Mouse (Mus musculus) kidney, adult 2 months (tissue): Measurements from ENCODE around the gene Gpr183. TPM values are rescaled to one million over a fixed set of nuclear protein-coding genes. Genes with fewer than 3 reads are reported as not detected.

ENCODE experiments used
- DNase-seq: peaks from one replicate; pipeline ENCODE4 v3.0.0; 2021
- H3K27ac ChIP-seq: fragments of 200-500 bp; 2 replicates; pipeline ENCODE4 v1.5.1; 2012; ENCODE audit warnings: low read depth, low read length, control low read depth, inconsistent platforms; ENCODE audit not compliant: insufficient read depth
- H3K27me3 ChIP-seq: fragments of 200-500 bp; replicated peaks from 2 replicates; pipeline ENCODE4 v1.6.1; 2012; ENCODE audit warnings: mild to moderate bottlenecking, moderate library complexity, low read length, inconsistent platforms; ENCODE audit not compliant: control insufficient read depth, insufficient read depth
- H3K36me3 ChIP-seq: fragments of 200-500 bp; 2 replicates; pipeline ENCODE4 v1.6.1; 2012; ENCODE audit warnings: mild to moderate bottlenecking, moderate library complexity, low read length, inconsistent platforms; ENCODE audit not compliant: control insufficient read depth, insufficient read depth
- H3K4me1 ChIP-seq: fragments of 200-500 bp; 2 replicates; pipeline ENCODE4 v1.6.1; 2011; ENCODE audit warnings: low read length; ENCODE audit not compliant: control insufficient read depth, insufficient read depth
- H3K4me3 ChIP-seq: fragments of 200-500 bp; 2 replicates; pipeline ENCODE4 v1.5.1; 2011; ENCODE audit warnings: mild to moderate bottlenecking, low read depth, low read length, control low read depth; ENCODE audit not compliant: insufficient read depth
- CTCF ChIP-seq: fragments of 200-500 bp; conservative IDR thresholded peaks from 2 replicates; pipeline ENCODE4 v1.5.1; 2011; ENCODE audit warnings: low read depth, mild to moderate bottlenecking, control low read depth, low read length, moderate library complexity, mixed read lengths; ENCODE audit not compliant: insufficient read depth, insufficient read length
- POLR2A ChIP-seq: fragments of 200-500 bp; IDR thresholded peaks from one replicate; pipeline ENCODE4 v1.6.1; 2011; ENCODE audit warnings: low read depth, low read length, control low read depth
- WGBS: fragments of 180-500 bp; shearing (Covaris S2); methylation state at CpG from one replicate; pipeline ENCODE4 v1.1.7; 2018; 5-methylcytosine and 5-hydroxymethylcytosine counted together
- polyA plus RNA-seq: library from polyadenylated mRNA; depleted of rRNA; stranded (reverse); fragments of >200 nt; gene quantifications from 2 replicates; pipeline ENCODE4 v1.2.3, GENCODE M21; 2012; rRNA removed

Gpr183 gene
- polyA plus RNA-seq = 0.65 and 1.7 TPM in 2 replicates

- no peak for TF ChIP-seq CTCF
- Histone ChIP-seq H3K4me1 (peaks cover 3% of the 10 kb centered on the region; the same call in 1 of the 2 replicates), H3K27ac (no peak within 1 kb of the TSS), H3K4me3 (no peak within 1 kb of the TSS), H3K27me3 (no peaks in the 10 kb centered on the region), H3K36me3 (no peaks in the 10 kb centered on the region)
- DNase-seq = no peak
- WGBS = 63% methylated on average over 6 of the region's 6 CpGs
These were observed at the start of gene Gpr183 for GRCm38 (mm10) chr14:121964990-121965389. TSS of gene Gpr183 (minus strand) at chr14:121965195.

DNA sequence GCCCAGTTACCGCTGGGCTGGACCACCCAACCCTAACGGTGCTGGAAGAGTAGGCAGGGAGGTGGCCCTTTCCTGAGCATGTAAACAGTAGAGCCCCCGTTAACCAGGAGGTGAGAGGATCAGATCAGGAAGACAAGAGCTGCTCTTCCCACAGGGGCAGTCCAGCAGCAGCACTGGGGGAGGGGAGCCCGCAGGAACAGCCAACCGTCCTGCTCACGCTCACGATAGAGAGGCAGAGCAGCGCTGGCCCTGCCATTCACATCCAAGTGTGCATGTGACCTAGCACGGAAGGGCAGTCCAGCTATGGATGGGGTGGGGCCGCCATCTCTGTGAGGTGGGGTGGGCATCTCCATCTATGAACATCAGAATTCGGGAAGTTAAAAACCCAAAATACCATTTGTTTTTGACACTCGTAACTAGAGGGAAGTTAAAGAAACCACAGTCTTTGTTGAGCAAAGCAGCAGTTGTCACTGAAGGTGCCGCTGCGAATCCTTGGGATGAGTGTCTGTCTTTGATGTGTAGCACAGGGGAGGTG lies 48.5 kb upstream of the Gpr183 start:
- Histone ChIP-seq H3K4me1 (no peaks in the 10 kb centered on the region), H3K4me3 (no peak overlapping the region), H3K27ac (no peak overlapping the region), H3K27me3 (no peaks in the 10 kb centered on the region), H3K36me3 (no peaks in the 10 kb centered on the region)
- peak; percentile 31 for DNase-seq
- WGBS = 63% methylated on average over 14 of the region's 14 CpGs
- no peak for TF ChIP-seq CTCF
- TF ChIP-seq POLR2A = no peak

DNA sequence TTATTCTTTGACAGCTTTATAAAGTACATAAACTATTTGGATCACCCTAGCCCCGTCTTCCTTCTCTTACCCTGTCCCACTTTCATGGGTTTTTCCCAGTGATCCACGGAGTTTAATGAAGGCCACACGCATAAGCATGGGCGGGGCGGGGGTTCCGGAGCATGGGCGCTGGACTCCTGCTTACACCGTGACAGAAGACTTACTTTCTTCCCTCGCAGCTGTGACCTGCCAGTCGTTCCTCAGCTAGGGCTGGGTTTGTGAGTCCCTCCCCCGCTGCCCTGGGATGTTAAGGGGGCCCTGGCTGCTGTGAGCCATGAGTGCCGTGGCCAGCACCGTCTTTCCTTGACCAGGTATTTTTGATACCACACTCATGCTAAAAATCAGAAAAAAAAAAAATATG lies 47.8 kb upstream of the Gpr183 start:
- WGBS = 61% methylated on average over 13 of the region's 13 CpGs
- TF ChIP-seq CTCF = no peak
- no peak for TF ChIP-seq POLR2A
- Histone ChIP-seq H3K27ac (no peak overlapping the region), H3K4me3 (no peak overlapping the region), H3K36me3 (no peaks in the 10 kb centered on the region), H3K4me1 (no peaks in the 10 kb centered on the region), H3K27me3 (no peaks in the 10 kb centered on the region)
- DNase-seq = no peak

GRCm38 (mm10) chr14:122012193-122012592 lies 47.2 kb upstream of the Gpr183 start:
- WGBS = 64% methylated on average over 5 of the region's 5 CpGs
- no peak for TF ChIP-seq CTCF
- no peak for TF ChIP-seq POLR2A
- DNase-seq = no peak
- no peaks in the 10 kb centered on the region for H3K4me1 ChIP-seq
- H3K36me3 ChIP-seq = no peaks in the 10 kb centered on the region
- no peak overlapping the region for H3K4me3 ChIP-seq
- H3K27me3 ChIP-seq = no peaks in the 10 kb centered on the region
- no peak overlapping the region for H3K27ac ChIP-seq

GRCm38 (mm10) chr14:122011768-122012167 lies 46.8 kb upstream of the Gpr183 start:
- Histone ChIP-seq H3K4me1 (no peaks in the 10 kb centered on the region), H3K27ac (no peak overlapping the region), H3K4me3 (no peak overlapping the region), H3K27me3 (no peaks in the 10 kb centered on the region), H3K36me3 (no peaks in the 10 kb centered on the region)
- no peak for DNase-seq
- 93% methylated on average over 8 of the region's 8 CpGs for WGBS
- TF ChIP-seq POLR2A = no peak
- no peak for TF ChIP-seq CTCF

GRCm38 (mm10) chr14:122010301-122010700 lies 45.3 kb upstream of the Gpr183 start:
- H3K36me3 ChIP-seq = no peaks in the 10 kb centered on the region
- 78% methylated on average over 7 of the region's 7 CpGs for WGBS
- H3K27ac ChIP-seq = no peak overlapping the region
- DNase-seq = no peak
- no peaks in the 10 kb centered on the region for H3K27me3 ChIP-seq
- TF ChIP-seq POLR2A = no peak
- TF ChIP-seq CTCF = no peak
- no peaks in the 10 kb centered on the region for H3K4me1 ChIP-seq
- no peak overlapping the region for H3K4me3 ChIP-seq

DNA sequence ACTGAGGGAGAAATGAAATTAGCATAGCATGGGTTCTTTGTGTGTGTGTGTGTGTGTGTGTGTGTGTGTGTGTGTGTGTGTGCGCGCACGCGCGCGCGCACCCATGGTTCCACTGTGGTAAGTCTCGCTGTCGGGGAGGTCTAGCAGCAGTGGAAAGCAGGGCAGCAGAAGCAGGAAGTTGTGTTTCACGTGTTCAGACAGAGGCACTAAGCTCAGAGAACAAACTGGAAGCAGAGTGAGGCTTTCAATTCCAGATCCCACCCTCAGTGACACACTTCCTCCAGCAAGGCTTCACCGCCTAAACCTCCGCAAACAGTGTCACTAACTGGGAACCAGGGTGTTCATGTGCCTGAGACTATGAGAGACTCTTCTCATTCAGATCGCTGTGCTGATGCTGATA lies 44.5 kb upstream of the Gpr183 start:
- no peaks in the 10 kb centered on the region for H3K36me3 ChIP-seq
- H3K4me3 ChIP-seq = no peak overlapping the region
- TF ChIP-seq POLR2A = no peak
- TF ChIP-seq CTCF = no peak
- H3K4me1 ChIP-seq = no peaks in the 10 kb centered on the region
- H3K27me3 ChIP-seq = no peaks in the 10 kb centered on the region
- 83% methylated on average over 13 of the region's 13 CpGs for WGBS
- no peak overlapping the region for H3K27ac ChIP-seq
- peak; percentile 28 for DNase-seq
